Mouse (Mus musculus) macrophage (primary cell): ENCODE results near the gene Cdkal1. TPM values are rescaled to one million over a fixed set of nuclear protein-coding genes. Genes with fewer than 3 reads are reported as not detected.

Source experiments
- H3K27ac ChIP-seq: fragments of 350-480 bp; formaldehyde crosslinking; 2 replicates; pipeline ENCODE4 v1.9.0; 2021
- H3K36me3 ChIP-seq: fragments of 350-480 bp; formaldehyde crosslinking; 2 replicates; pipeline ENCODE4 v1.9.0; 2021; ENCODE audit errors: inconsistent target
- H3K4me3 ChIP-seq: fragments of 350-480 bp; formaldehyde crosslinking; 2 replicates; pipeline ENCODE4 v1.9.0; 2021; ENCODE audit errors: inconsistent target
- H3K79me2 ChIP-seq: fragments of 350-480 bp; formaldehyde crosslinking; 2 replicates; pipeline ENCODE4 v1.9.0; 2021; ENCODE audit errors: inconsistent target
- WGBS: methylation state at CpG from one replicate; pipeline ENCODE4 v1.1.7; 2026; ENCODE audit warnings: inconsistent platforms; ENCODE audit not compliant: missing documents; 5-methylcytosine and 5-hydroxymethylcytosine counted together
- polyA plus RNA-seq: library from polyadenylated mRNA; stranded (reverse); fragments of 250-400 nt; gene quantifications from 3 replicates; pipeline ENCODE4 v1.2.4, GENCODE M21; 2018; ENCODE audit warnings: inconsistent platforms

Cdkal1 gene
- polyA plus RNA-seq, 1 experiment from 2014 or later, result 12.2 TPM

- 84% methylated on average over 4 of the region's 5 CpGs for WGBS
- no peak overlapping the region for H3K4me3 ChIP-seq
- no peaks in the 10 kb centered on the region for H3K36me3 ChIP-seq
Measured at GRCm38 (mm10) chr13:29221646-29222045, 633.8 kb downstream of the Cdkal1 start.

GRCm38 (mm10) chr13:29218594-29219230, 636.8 kb downstream of the Cdkal1 start:
- no peak overlapping the region for H3K27ac ChIP-seq
- no peaks in the 10 kb centered on the region for H3K79me2 ChIP-seq
- no peak overlapping the region for H3K4me3 ChIP-seq
- no peaks in the 10 kb centered on the region for H3K36me3 ChIP-seq

More at GRCm38 (mm10) chr13:29221646-29222045, 633.8 kb downstream of the Cdkal1 start:
- Histone ChIP-seq H3K79me2 (no peaks in the 10 kb centered on the region), H3K27ac (no peak overlapping the region)

- no peak overlapping the region for H3K4me3 ChIP-seq
Measured at GRCm38 (mm10) chr13:29210159-29211021, 645.1 kb downstream of the Cdkal1 start.

GRCm38 (mm10) chr13:29208749-29209148, 646.7 kb downstream of the Cdkal1 start:
- Histone ChIP-seq H3K4me3 (no peak overlapping the region), H3K27ac (no peak overlapping the region), H3K36me3 (no peaks in the 10 kb centered on the region), H3K79me2 (no peaks in the 10 kb centered on the region)
- 91% methylated on average over 6 of the region's 6 CpGs for WGBS

More at GRCm38 (mm10) chr13:29210159-29211021, 645.1 kb downstream of the Cdkal1 start:
- Histone ChIP-seq H3K27ac (no peak overlapping the region), H3K36me3 (no peaks in the 10 kb centered on the region), H3K79me2 (no peaks in the 10 kb centered on the region)
- WGBS, result 6% methylated on average over 27 of the region's 27 CpGs

- no peaks in the 10 kb centered on the region for H3K79me2 ChIP-seq
- no peaks in the 10 kb centered on the region for H3K36me3 ChIP-seq
- WGBS, result 87% methylated on average over 5 of the region's 5 CpGs
- H3K27ac ChIP-seq, result no peak overlapping the region
- no peak overlapping the region for H3K4me3 ChIP-seq
Measured at GRCm38 (mm10) chr13:29203856-29204255, 651.6 kb downstream of the Cdkal1 start.

- WGBS, result 91% methylated on average over 5 of the region's 5 CpGs
- Histone ChIP-seq H3K4me3 (no peak overlapping the region), H3K27ac (no peak overlapping the region), H3K36me3 (no peaks in the 10 kb centered on the region), H3K79me2 (no peaks in the 10 kb centered on the region)
Measured at GRCm38 (mm10) chr13:29203426-29203825, 652.0 kb downstream of the Cdkal1 start.

- WGBS, result 33% methylated on average over 2 of the region's 2 CpGs
- H3K4me3 ChIP-seq, result no peak overlapping the region
- no peaks in the 10 kb centered on the region for H3K36me3 ChIP-seq
- no peak overlapping the region for H3K27ac ChIP-seq
- no peaks in the 10 kb centered on the region for H3K79me2 ChIP-seq
Measured at GRCm38 (mm10) chr13:29202562-29202961, 652.9 kb downstream of the Cdkal1 start.

GRCm38 (mm10) chr13:29199679-29200078, 655.8 kb downstream of the Cdkal1 start:
- 92% methylated on average over 6 of the region's 6 CpGs for WGBS
- no peaks in the 10 kb centered on the region for H3K79me2 ChIP-seq
- no peak overlapping the region for H3K27ac ChIP-seq
- H3K4me3 ChIP-seq, result no peak overlapping the region
- H3K36me3 ChIP-seq, result no peaks in the 10 kb centered on the region

GRCm38 (mm10) chr13:29196798-29197498, 658.5 kb downstream of the Cdkal1 start:
- H3K4me3 ChIP-seq, result no peak overlapping the region
- H3K79me2 ChIP-seq, result no peaks in the 10 kb centered on the region
- H3K27ac ChIP-seq, result no peak overlapping the region
- whole genome bisulfite sequencing, result 75% methylated on average over 9 of the region's 9 CpGs
- H3K36me3 ChIP-seq, result no peaks in the 10 kb centered on the region

- Histone ChIP-seq H3K4me3 (no peak overlapping the region), H3K27ac (no peak overlapping the region), H3K79me2 (no peaks in the 10 kb centered on the region), H3K36me3 (no peaks in the 10 kb centered on the region)
- WGBS, result 69% methylated on average over 4 of the region's 4 CpGs
Measured at GRCm38 (mm10) chr13:29195722-29196121, 659.8 kb downstream of the Cdkal1 start.

- Histone ChIP-seq H3K36me3 (no peaks in the 10 kb centered on the region), H3K27ac (no peak overlapping the region), H3K4me3 (no peak overlapping the region), H3K79me2 (no peaks in the 10 kb centered on the region)
- WGBS, result 98% methylated on average over 4 of the region's 4 CpGs
Measured at GRCm38 (mm10) chr13:29194946-29195345, 660.5 kb downstream of the Cdkal1 start.

- Histone ChIP-seq H3K27ac (no peak overlapping the region), H3K36me3 (no peaks in the 10 kb centered on the region), H3K4me3 (no peak overlapping the region), H3K79me2 (no peaks in the 10 kb centered on the region)
- WGBS, result 85% methylated on average over 3 of the region's 3 CpGs
Measured at GRCm38 (mm10) chr13:29192697-29193096, 662.8 kb downstream of the Cdkal1 start.

- Histone ChIP-seq H3K27ac (no peak overlapping the region), H3K79me2 (no peaks in the 10 kb centered on the region), H3K4me3 (no peak overlapping the region), H3K36me3 (no peaks in the 10 kb centered on the region)
- 90% methylated on average over 7 of the region's 7 CpGs for WGBS
Measured at GRCm38 (mm10) chr13:29190548-29190947, 664.9 kb downstream of the Cdkal1 start.

GRCm38 (mm10) chr13:29186748-29187147, 668.7 kb downstream of the Cdkal1 start:
- 93% methylated on average over 5 of the region's 5 CpGs for WGBS
- Histone ChIP-seq H3K27ac (no peak overlapping the region), H3K4me3 (no peak overlapping the region), H3K36me3 (no peaks in the 10 kb centered on the region), H3K79me2 (no peaks in the 10 kb centered on the region)

GRCm38 (mm10) chr13:29185545-29185944, 669.9 kb downstream of the Cdkal1 start:
- Histone ChIP-seq H3K36me3 (no peaks in the 10 kb centered on the region), H3K27ac (no peak overlapping the region), H3K4me3 (no peak overlapping the region), H3K79me2 (no peaks in the 10 kb centered on the region)
- 94% methylated on average over 4 of the region's 4 CpGs for WGBS
